Mouse (Mus musculus): ENCODE data around the gene 1700123K08Rik. TPM values are rescaled to one million over a fixed set of nuclear protein-coding genes. Genes with fewer than 3 reads are reported as not detected.
"Not testable (repeated sequence)": the region's sequence is repeated elsewhere in the genome, so short reads cannot be mapped to it uniquely, and the experiment has no call there.

The 1700123K08Rik gene
- total RNA-seq (2021): not detected in 2 replicates
- long read RNA-seq: 0 reads

DNA sequence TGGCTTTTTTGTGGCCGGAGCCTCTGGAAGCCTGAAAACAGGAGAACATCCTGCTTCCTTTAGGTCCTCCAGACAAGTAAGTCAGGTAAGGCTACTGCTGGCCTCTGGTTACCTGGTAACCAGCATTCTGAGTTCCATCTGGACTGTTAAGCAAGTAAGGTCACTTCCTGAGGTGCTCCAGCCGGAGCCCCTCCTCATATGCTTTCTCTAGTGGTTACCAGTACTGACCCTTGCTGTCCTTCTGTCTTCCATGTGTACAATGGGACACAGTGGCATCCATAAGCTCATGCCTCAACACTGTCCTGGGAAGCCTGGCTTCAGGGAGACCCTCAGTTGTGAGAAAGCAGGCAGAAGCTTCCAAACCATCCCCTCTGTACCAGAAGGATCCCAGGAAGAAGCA, at the start of gene 1700123K08Rik:
Gene 1700123K08Rik, minus strand, starts transcription at position 101 of the 400 bp plus-strand sequence.
- not testable (repeated sequence) for DNase-seq

- no peak for DNase-seq
Measured at GRCm38 (mm10) chr5:138587396-138587795, 22.9 kb upstream of the 1700123K08Rik start.

- peak; percentile 7 for DNase-seq
Measured at GRCm38 (mm10) chr5:138571623-138572022, 7.1 kb upstream of the 1700123K08Rik start.

GRCm38 (mm10) chr5:138552718-138553117, 11.8 kb downstream of the 1700123K08Rik start:
- DNase-seq: no peak

- DNase-seq: no peak
Measured at GRCm38 (mm10) chr5:138532491-138532890, 32.0 kb downstream of the 1700123K08Rik start.

Small RNA genes within 50 kb of the gene (microRNA-seq; reads per million reads assigned to microRNA genes)
- 0 reads per million in 2 experiments for gene Gm24082

Other genes starting within 250 kb of the 1700123K08Rik start
- not detected in 2 replicates for gene Pvrig, start 222.8 kb downstream of the 1700123K08Rik start, total RNA-seq (2021)
- 6.4 and 9.1 TPM in 2 replicates for gene Zfp157, start 123.2 kb downstream of the 1700123K08Rik start, total RNA-seq (2021)
- 19.5 and 21.8 TPM in 2 replicates for gene Zfp68, start 55.0 kb upstream of the 1700123K08Rik start, total RNA-seq (2021)
- 6.5 and 6.6 TPM in 2 replicates for gene A430033K04Rik, start 58.1 kb upstream of the 1700123K08Rik start, total RNA-seq (2021)
- 13.2 and 13.8 TPM in 2 replicates for gene Fam20c, start 189.8 kb upstream of the 1700123K08Rik start, total RNA-seq (2021)

All from adrenal gland, postnatal 25 days (tissue).